Mouse (Mus musculus) CH12.LX (cell line): ENCODE measurements around the gene Sec31b. TPM values are rescaled to one million over a fixed set of nuclear protein-coding genes. Genes with fewer than 3 reads are reported as not detected.

Source experiments
- DNase-seq: peaks from one replicate; pipeline ENCODE4 v3.0.0-alpha.2; 2013; ENCODE audit errors: extremely low read depth
- H3K27ac ChIP-seq: 2 replicates; pipeline ENCODE4 v1.5.1; 2012; ENCODE audit warnings: low read depth, mild to moderate bottlenecking, control low read depth, moderate library complexity; ENCODE audit not compliant: insufficient read depth
- H3K27me3 ChIP-seq: replicated peaks from 2 replicates; pipeline ENCODE3; 2012; ENCODE audit warnings: inconsistent platforms
- H3K36me3 ChIP-seq, 2 experiments: replicated peaks in 1 of 2; 2 replicates each; pipeline versions ENCODE3 to v1.6.1; 2012; ENCODE audit warnings: inconsistent platforms in 1 of 2, low read length in 1 of 2, mild to moderate bottlenecking in 1 of 2, mixed read lengths in 1 of 2, moderate library complexity in 1 of 2; ENCODE audit not compliant: control insufficient read depth in 1 of 2, insufficient read depth in 1 of 2
- H3K4me1 ChIP-seq, 2 experiments: 2 replicates each; pipeline ENCODE4 v1.6.1; 2012; ENCODE audit warnings: inconsistent platforms in 1 of 2, moderate library complexity in 1 of 2; ENCODE audit not compliant: insufficient read depth in 2 of 2, control insufficient read depth in 1 of 2
- H3K4me2 ChIP-seq: 2 replicates; pipeline ENCODE4 v1.6.1; 2012; ENCODE audit warnings: low read depth, mild to moderate bottlenecking, control low read depth; ENCODE audit not compliant: poor library complexity, insufficient read depth, severe bottlenecking
- H3K4me3 ChIP-seq, 3 experiments: fragments of 150-350 bp in 1 of 3; sonication (generic) in 1 of 3; replicated peaks in 1 of 3; 2 replicates each; pipeline versions ENCODE3 to v1.5.1; 2011 to 2012; ENCODE audit warnings: low read depth in 2 of 3, low read length in 2 of 3, mild to moderate bottlenecking in 2 of 3, moderate library complexity in 2 of 3, control low read depth in 1 of 3, improper control_type of control experiment in 1 of 3, inconsistent platforms in 1 of 3, mixed read lengths in 1 of 3; ENCODE audit not compliant: poor library complexity in 1 of 3
- H3K79me2 ChIP-seq: replicated peaks from 2 replicates; pipeline ENCODE4 v1.6.1; 2012; ENCODE audit warnings: mild to moderate bottlenecking, moderate library complexity; ENCODE audit not compliant: control insufficient read depth, poor library complexity, insufficient read depth, severe bottlenecking; ENCODE audit errors: extremely low read depth
- H3K9ac ChIP-seq: 2 replicates; pipeline ENCODE4 v1.6.1; 2012; ENCODE audit warnings: low read depth, mild to moderate bottlenecking, control low read depth, moderate library complexity; ENCODE audit not compliant: insufficient read depth
- H3K9me3 ChIP-seq: replicated peaks from 2 replicates; pipeline ENCODE3; 2012; ENCODE audit warnings: low read length, inconsistent platforms, mixed read lengths
- BHLHE40 ChIP-seq: IDR thresholded peaks from 2 replicates; pipeline ENCODE4 v1.6.1; 2011; ENCODE audit warnings: mild to moderate bottlenecking, low read depth, low read length, improper control_type of control experiment
- CHD1 ChIP-seq: IDR thresholded peaks from 2 replicates; pipeline ENCODE4 v1.6.1; 2012; ENCODE audit warnings: low read depth, low read length, improper control_type of control experiment, inconsistent platforms
- CHD2 ChIP-seq: IDR thresholded peaks from 2 replicates; pipeline ENCODE4 v1.6.1; 2011; ENCODE audit warnings: low read length, improper control_type of control experiment
- E2F4 ChIP-seq: IDR thresholded peaks from 2 replicates; pipeline ENCODE4 v1.6.1; 2011; ENCODE audit warnings: low read depth, low read length, improper control_type of control experiment; ENCODE audit not compliant: insufficient replicate concordance
- ELF1 ChIP-seq: IDR thresholded peaks from 2 replicates; pipeline ENCODE4 v1.6.1; 2014; ENCODE audit warnings: low read depth, mild to moderate bottlenecking, inconsistent platforms, low read length, improper control_type of control experiment
- GABPA ChIP-seq: IDR thresholded peaks from 2 replicates; pipeline ENCODE4 v1.6.1; 2012; ENCODE audit warnings: low read depth, low read length, improper control_type of control experiment, inconsistent platforms; ENCODE audit not compliant: insufficient replicate concordance
- HCFC1 ChIP-seq: IDR thresholded peaks from 2 replicates; pipeline ENCODE4 v1.6.1; 2012; ENCODE audit warnings: low read depth, mild to moderate bottlenecking, inconsistent platforms, low read length, improper control_type of control experiment
- JUN ChIP-seq: IDR thresholded peaks from 2 replicates; pipeline ENCODE4 v1.6.1; 2011; ENCODE audit warnings: low read depth, mild to moderate bottlenecking, low read length, improper control_type of control experiment, moderate library complexity; ENCODE audit not compliant: insufficient read depth
- JUND ChIP-seq: conservative IDR thresholded peaks from 2 replicates; pipeline ENCODE4 v1.6.1; 2011; ENCODE audit warnings: low read depth, low read length, improper control_type of control experiment
- KAT2A ChIP-seq: IDR thresholded peaks from 2 replicates; pipeline ENCODE4 v1.6.1; 2012; ENCODE audit warnings: low read length, improper control_type of control experiment, inconsistent platforms; ENCODE audit not compliant: insufficient replicate concordance
- MAFK ChIP-seq: IDR thresholded peaks from 2 replicates; pipeline ENCODE4 v1.6.1; 2011; ENCODE audit warnings: low read length, improper control_type of control experiment; ENCODE audit not compliant: insufficient replicate concordance
- MAZ ChIP-seq: IDR thresholded peaks from 2 replicates; pipeline ENCODE4 v1.6.1; 2012; ENCODE audit warnings: low read depth, mild to moderate bottlenecking, inconsistent platforms, low read length, improper control_type of control experiment, moderate library complexity
- MEF2A ChIP-seq: IDR thresholded peaks from 2 replicates; pipeline ENCODE4 v1.6.1; 2014; ENCODE audit warnings: low read depth, mild to moderate bottlenecking, inconsistent platforms, low read length, improper control_type of control experiment, borderline replicate concordance
- MXI1 ChIP-seq: IDR thresholded peaks from 2 replicates; pipeline ENCODE4 v1.6.1; 2011; ENCODE audit warnings: mild to moderate bottlenecking, low read depth, low read length, improper control_type of control experiment
- MYC ChIP-seq: IDR thresholded peaks from 2 replicates; pipeline ENCODE4 v1.6.1; 2011; ENCODE audit warnings: low read depth, mild to moderate bottlenecking, improper control_type of control experiment, low read length
- NELFE ChIP-seq: IDR thresholded peaks from 2 replicates; pipeline ENCODE4 v1.6.1; 2011; ENCODE audit warnings: low read depth, low read length, improper control_type of control experiment
- NRF1 ChIP-seq: IDR thresholded peaks from 2 replicates; pipeline ENCODE4 v1.6.1; 2014; ENCODE audit warnings: low read depth, mild to moderate bottlenecking, inconsistent platforms, low read length, improper control_type of control experiment, moderate library complexity
- PAX5 ChIP-seq: IDR thresholded peaks from 2 replicates; pipeline ENCODE4 v1.6.1; 2012; ENCODE audit warnings: low read length, inconsistent platforms, mixed read lengths
- POLR2A ChIP-seq: IDR thresholded peaks from 2 replicates; pipeline ENCODE4 v1.6.1; 2011; ENCODE audit warnings: low read depth, mild to moderate bottlenecking, improper control_type of control experiment, low read length
- POLR2AphosphoS2 ChIP-seq: IDR thresholded peaks from 2 replicates; pipeline ENCODE4 v1.6.1; 2011; ENCODE audit warnings: low read depth, low read length, improper control_type of control experiment
- RCOR1 ChIP-seq: conservative IDR thresholded peaks from 2 replicates; pipeline ENCODE4 v1.6.1; 2012; ENCODE audit warnings: low read depth, mild to moderate bottlenecking, inconsistent platforms, low read length, improper control_type of control experiment
- SIN3A ChIP-seq: IDR thresholded peaks from 2 replicates; pipeline ENCODE4 v1.6.1; 2012; ENCODE audit warnings: low read length, improper control_type of control experiment, inconsistent platforms
- SMC3 ChIP-seq: IDR thresholded peaks from 2 replicates; pipeline ENCODE4 v1.6.1; 2011; ENCODE audit warnings: low read depth, low read length, improper control_type of control experiment
- TBP ChIP-seq: conservative IDR thresholded peaks from 2 replicates; pipeline ENCODE4 v1.6.1; 2011; ENCODE audit warnings: low read depth, low read length, improper control_type of control experiment
- TCF12 ChIP-seq: IDR thresholded peaks from 2 replicates; pipeline ENCODE4 v1.6.1; 2014; ENCODE audit warnings: low read depth, mild to moderate bottlenecking, inconsistent platforms, low read length, improper control_type of control experiment
- UBTF ChIP-seq: IDR thresholded peaks from 2 replicates; pipeline ENCODE4 v1.6.1; 2012; ENCODE audit warnings: low read depth, mild to moderate bottlenecking, inconsistent platforms, low read length, improper control_type of control experiment, moderate library complexity
- ZC3H11A ChIP-seq: IDR thresholded peaks from 2 replicates; pipeline ENCODE4 v1.6.1; 2012; ENCODE audit warnings: low read depth, mild to moderate bottlenecking, inconsistent platforms, low read length, improper control_type of control experiment
- ZKSCAN1 ChIP-seq: IDR thresholded peaks from 2 replicates; pipeline ENCODE4 v1.6.1; 2012; ENCODE audit warnings: low read depth, inconsistent platforms, low read length, improper control_type of control experiment, borderline replicate concordance
- ZMIZ1 ChIP-seq: IDR thresholded peaks from 2 replicates; pipeline ENCODE4 v1.6.1; 2012; ENCODE audit warnings: low read depth, mild to moderate bottlenecking, inconsistent platforms, low read length, improper control_type of control experiment
- ZNF384 ChIP-seq: IDR thresholded peaks from 2 replicates; pipeline ENCODE4 v1.6.1; 2012; ENCODE audit warnings: low read depth, low read length, improper control_type of control experiment, inconsistent platforms
- dilution Hi-C: fragments of 300-500 bp; cut with MboI; formaldehyde crosslinking; loops from 2 replicates; pipeline ENCODE4 v1.14.3; 2020; ENCODE audit warnings: low sequenced_read_pairs; ENCODE audit not compliant: extremely low pct_unique_long_range_greater_than_20kb, extremely low pct_ligation_motif_present
- in situ Hi-C: fragments of 300-500 bp; cut with MboI; formaldehyde crosslinking; loops from 3 replicates; pipeline ENCODE4 v1.14.3; 2019; ENCODE audit warnings: low sequenced_read_pairs, low pct_ligation_motif_present, low pct_unique_long_range_greater_than_20kb, mixed read lengths
- polyA plus RNA-seq: library from polyadenylated mRNA; unstranded; fragments of >175 nt; gene quantifications from 2 replicates; pipeline ENCODE4 v1.2.1, GENCODE M21; 2012; ENCODE audit warnings: low read depth; ENCODE audit not compliant: insufficient read length
- total RNA-seq, 2 experiments: library from RNA; depleted of rRNA; stranded (reverse); fragments of 300-350 nt in 1 of 2; fragments of >200 nt in 1 of 2; gene quantifications; 2 replicates each; pipeline ENCODE4 v1.2.3; 2012 to 2014

Sec31b gene
- total and polyA plus RNA-seq, 3 experiments: 0.17 to 1.1 (median 0.19) TPM

DNA sequence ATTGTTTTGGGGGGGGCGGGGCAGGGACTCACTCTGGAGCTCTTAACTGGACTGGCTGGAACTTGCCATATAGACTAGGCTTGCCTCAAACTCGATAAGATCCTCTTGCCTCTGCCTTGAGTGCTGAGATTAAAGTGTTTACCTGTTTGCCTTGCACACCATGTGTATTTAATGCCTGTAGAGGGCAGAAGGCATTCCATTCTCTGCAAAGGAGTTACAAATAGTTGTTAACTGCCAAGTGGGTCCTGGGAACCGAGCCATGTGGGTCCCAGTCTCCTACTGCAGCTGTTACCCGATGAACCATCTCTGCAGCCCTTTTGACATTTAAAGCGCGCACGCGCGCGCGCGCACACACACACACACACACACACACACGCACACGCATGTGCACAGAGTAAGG, 18.3 kb upstream of the Sec31b start:
- H3K36me3 ChIP-seq: peaks cover 46 to 52% of the 10 kb centered on the region in 2 experiments
- in situ Hi-C loops: no loop called here
- no peak for DNase-seq
- H3K79me2 ChIP-seq: peaks cover 30% of the 10 kb centered on the region
- TF ChIP-seq POLR2A (no peak), MXI1 (no peak), PAX5 (no peak), SIN3A (no peak), NRF1 (no peak), BHLHE40 (no peak)
- dilution Hi-C loops: no loop called here
- H3K4me1 ChIP-seq: peaks cover 4 to 22% of the 10 kb centered on the region in 2 experiments; a peak in 3 of 4 replicates
- peak overlapping the region; percentile 59 for H3K4me2 ChIP-seq
- H3K9ac ChIP-seq: no peak overlapping the region
- H3K4me3 ChIP-seq: no peak overlapping the region
- H3K27me3 ChIP-seq: no peaks in the 10 kb centered on the region
- H3K9me3 ChIP-seq: no peaks in the 10 kb centered on the region
- no peak overlapping the region for H3K27ac ChIP-seq

- Histone ChIP-seq H3K4me1 (peaks cover 4 to 22% of the 10 kb centered on the region in 2 experiments; a peak in 3 of 4 replicates), H3K4me3 (peak within 1 kb of the TSS; percentile 66 to 92 (median 77)), H3K79me2 (peaks cover 30% of the 10 kb centered on the region), H3K36me3 (peaks cover 33 to 39% of the 10 kb centered on the region in 2 experiments), H3K27me3 (peaks cover 3% of the 10 kb centered on the region), H3K9me3 (no peaks in the 10 kb centered on the region), H3K27ac (peak within 1 kb of the TSS; percentile 68; the same call in 1 of the 2 replicates), H3K4me2 (peak within 1 kb of the TSS; percentile 59), H3K9ac (peak within 1 kb of the TSS; percentile 99)
- peak; percentile 98 for DNase-seq
- dilution Hi-C loops: no loop called here
- in situ Hi-C loops: no loop called here
- TF ChIP-seq MAZ: peak; percentile 55; the same call in 1 of the 2 replicates
- TF ChIP-seq PAX5: no peak
- peak; percentile 85; the same call in 1 of the 2 replicates for TF ChIP-seq CHD2
- TF ChIP-seq CHD1: no peak; the same call in 1 of the 2 replicates
- TF ChIP-seq ZNF384: no peak; the same call in 1 of the 2 replicates
- TF ChIP-seq SIN3A: peak; percentile 93
- no peak for TF ChIP-seq JUND
- TF ChIP-seq TCF12: no peak; the same call in none of the 2 replicates
- peak; percentile 87 for TF ChIP-seq TBP
- TF ChIP-seq ZC3H11A: no peak
- peak; percentile 44; the same call in 1 of the 2 replicates for TF ChIP-seq BHLHE40
- peak; percentile 78 for TF ChIP-seq GABPA
- no peak for TF ChIP-seq JUN
- TF ChIP-seq POLR2AphosphoS2: peak; percentile 80; the same call in 1 of the 2 replicates
- peak; percentile 88 for TF ChIP-seq NELFE
- no peak for TF ChIP-seq ZKSCAN1
- TF ChIP-seq ELF1: peak; percentile 89
- peak; percentile 62; the same call in 1 of the 2 replicates for TF ChIP-seq MEF2A
- peak; percentile 96 for TF ChIP-seq POLR2A
- TF ChIP-seq MYC: no peak; the same call in 1 of the 2 replicates
- peak; percentile 41; the same call in 1 of the 2 replicates for TF ChIP-seq NRF1
- TF ChIP-seq E2F4: 0 out of 2 replicates have a peak, but pooled peaks have one; percentile 73
- TF ChIP-seq RCOR1: no peak
- TF ChIP-seq MXI1: peak; percentile 88
- peak; percentile 83 for TF ChIP-seq ZMIZ1
- TF ChIP-seq KAT2A: peak; percentile 76; the same call in 1 of the 2 replicates
- TF ChIP-seq UBTF: no peak
- TF ChIP-seq SMC3: peak; percentile 24
- peak; percentile 90 for TF ChIP-seq HCFC1
- 0 out of 2 replicates have a peak, but pooled peaks have one; percentile 24 for TF ChIP-seq MAFK
Observed at GRCm38 (mm10) chr19:44562652-44563206, 17.1 kb upstream of the Sec31b start, which contains the start of gene Hif1an. TSS of gene Hif1an (plus strand) at chr19:44562850.
